8 mouse cellular contexts compared by ENCODE assay signal in the genomic region with DNA sequence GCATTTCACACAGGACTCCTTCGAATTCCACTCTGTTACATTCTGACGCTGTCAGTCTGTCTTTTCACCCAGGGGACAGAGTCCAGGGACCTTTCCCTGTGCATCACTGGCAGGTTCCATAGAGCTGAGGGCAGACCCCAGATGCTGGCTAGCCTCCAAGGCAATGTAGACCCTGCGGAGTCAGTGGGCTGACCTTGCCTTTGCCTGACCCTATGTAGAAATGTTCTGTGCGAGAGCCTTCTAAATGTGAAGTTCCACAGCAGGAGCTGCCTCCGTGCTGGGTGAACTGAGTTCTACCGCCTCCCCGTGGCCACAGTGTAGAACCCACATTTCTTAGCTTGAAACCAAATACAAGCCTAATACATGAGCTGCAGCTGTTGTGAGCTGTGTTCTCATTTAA. TPM values are rescaled to one million over a fixed set of nuclear protein-coding genes. Genes with fewer than 3 reads are reported as not detected.
DNase-seq lines count a peak whose midpoint lies in the region; ATAC-seq and TF ChIP-seq lines count a peak whose summit lies in the region.

No protein-coding gene starts in this region.

- H3K79me2 ChIP-seq in MEL (ENCODE audit: control insufficient read depth, insufficient read depth, low read length, poor library complexity): no peaks in the 10 kb centered on the region

- H3K27ac ChIP-seq in MEL (ENCODE audit: control insufficient read depth, low read depth, low read length): peak overlapping the region; percentile 43
- no peak overlapping the region for H3K27ac ChIP-seq in lung, embryonic 14.5 days (ENCODE audit: low read depth)

- no peak overlapping the region; a peak in 1 of 4 replicates for H3K4me3 ChIP-seq in MEL (ENCODE audit: control insufficient read depth in 1 of 2, insufficient read depth in 1 of 2, low read depth in 2 of 2, low read length in 2 of 2)
- H3K4me3 ChIP-seq in lung, embryonic 14.5 days (ENCODE audit: low read depth, low read length): no peak overlapping the region

- intact Hi-C loops in gastrocnemius, postnatal 14 days (cut with DNase I; ENCODE audit: low total_unique reads): loop anchor here (5.0 kb wide), 1 partner anchor 245 kb away; no protein-coding TSS in a partner anchor

- ATAC-seq in lung, embryonic 14.5 days (ENCODE audit: insufficient read depth): no peak
- no peak for ATAC-seq in erythroid progenitor cell, adult 5-6 weeks (replicated peaks; ENCODE audit: low FRiP score, poor library complexity, severe bottlenecking)

- peak; percentile 62 for TF ChIP-seq RAD21 in MEL (IDR thresholded peaks at IDR 0.05; ENCODE audit: low read depth, low read length)

- peak overlapping the region; percentile 47; the same call in 1 of the 2 replicates for H3K9ac ChIP-seq in MEL (ENCODE audit: control insufficient read depth, low read depth, low read length, poor library complexity, severe bottlenecking)
- H3K9ac ChIP-seq in lung, embryonic 14.5 days: no peak overlapping the region

- TF ChIP-seq EP300 in MEL (IDR thresholded peaks at IDR 0.05; ENCODE audit: low read depth in 1 of 2, low read length in 2 of 2): no peak

- no peak for TF ChIP-seq POLR2A in MEL (IDR thresholded peaks at IDR 0.05; ENCODE audit: control insufficient read depth in 1 of 2, insufficient read depth in 1 of 2, low read depth in 1 of 2, low read length in 2 of 2, poor library complexity in 1 of 2)

- WGBS in lung, embryonic 14.5 days: 26% methylated on average over 7 of the region's 7 CpGs

- peaks cover 0 to 26% of the 10 kb centered on the region in 2 experiments; a peak in 2 of 4 replicates for H3K36me3 ChIP-seq in MEL (ENCODE audit: control insufficient read depth in 1 of 2, insufficient read depth in 2 of 2, low read length in 2 of 2)
- H3K36me3 ChIP-seq in lung, embryonic 14.5 days (ENCODE audit: insufficient read depth): 0 out of 2 replicates have a peak, but pooled peaks cover 5% of the 10 kb centered on the region

- H3K4me1 ChIP-seq in MEL (ENCODE audit: control insufficient read depth in 1 of 2, insufficient read depth in 2 of 2, low read length in 2 of 2): peaks cover 15 to 30% of the 10 kb centered on the region in 2 experiments
- H3K4me1 ChIP-seq in lung, embryonic 14.5 days (ENCODE audit: insufficient read depth): no peaks in the 10 kb centered on the region

- no peaks in the 10 kb centered on the region for H3K27me3 ChIP-seq in MEL (ENCODE audit: control insufficient read depth in 1 of 2, insufficient read depth in 2 of 2, low read length in 2 of 2)
- no peaks in the 10 kb centered on the region for H3K27me3 ChIP-seq in lung, embryonic 14.5 days (ENCODE audit: insufficient read depth, low read length)

- TF ChIP-seq CTCF in MEL (IDR thresholded peaks at IDR 0.05 in 2 of 3, conservative IDR thresholded peaks at IDR 0.05 in 1 of 3; ENCODE audit: control insufficient read depth in 1 of 3, insufficient read depth in 1 of 3, low read depth in 2 of 3, low read length in 3 of 3, poor library complexity in 1 of 3, severe bottlenecking in 1 of 3): peak; percentile 65 to 81 (median 79)
- peak; percentile 77 for TF ChIP-seq CTCF in lung, embryonic 14.5 days (IDR thresholded peaks at IDR 0.05; ENCODE audit: low read depth)

- DNase-seq in A20 (ENCODE audit: low read depth, low spot score): peak; percentile 64
- DNase-seq in MEL (ENCODE audit: low read depth, low spot score): peak; percentile 79
- peak; percentile 61 for DNase-seq in cerebellum, adult 9-10 months
- peak; percentile 74 for DNase-seq in gastrocnemius, postnatal 14 days
- DNase-seq in kidney, postnatal 36 days: peak; percentile 50 to 85
- peak; percentile 80 for DNase-seq in lung, embryonic 14.5 days
- DNase-seq in right cerebral cortex, postnatal 25 days: peak; percentile 60

- no peak overlapping the region for H3K4me2 ChIP-seq in lung, embryonic 14.5 days

- no peaks in the 10 kb centered on the region for H3K9me3 ChIP-seq in MEL (replicated peaks; ENCODE audit: insufficient read depth, low read length)
- H3K9me3 ChIP-seq in lung, embryonic 14.5 days (ENCODE audit: low read depth, low read length): no peaks in the 10 kb centered on the region

TF ChIP-seq in MEL, 35 proteins besides CTCF, POLR2A, EP300 and RAD21:
- TF ChIP-seq ZC3H11A (IDR thresholded peaks at IDR 0.05; ENCODE audit: low read depth, low read length): peak; percentile 34; the same call in 1 of the 2 replicates
- no peak for TF ChIP-seq USF2 (IDR thresholded peaks at IDR 0.05; ENCODE audit: borderline replicate concordance in 1 of 2, insufficient read depth in 1 of 2, low read depth in 1 of 2, low read length in 2 of 2)
- peak; percentile 57 for TF ChIP-seq SMC3 (IDR thresholded peaks at IDR 0.05; ENCODE audit: low read depth, low read length)
- TF ChIP-seq SIN3A (IDR thresholded peaks at IDR 0.05; ENCODE audit: low read length): peak; percentile 36; the same call in 1 of the 2 replicates

RNA-seq across cellular contexts. Expression of gene Zbtb34, which starts 28.9 kb away (rescaled TPM):
- total RNA-seq in MEL (2012; rRNA removed): 9.6 and 9.7 TPM in 2 replicates
- polyA plus RNA-seq in MEL (2012; ENCODE audit: insufficient read depth in 1 of 2, insufficient read length in 2 of 2, low read depth in 1 of 2, low replicate concordance in 2 of 2, missing spikeins in 1 of 2): 10 to 100 TPM in 1 of 2 experiments, not detected in 1; 10.1 TPM
- 1 to 10 TPM; 6.4 to 8.5 TPM for total RNA-seq in gastrocnemius, postnatal 14 days (2021)
- 9.6 and 10.8 TPM in 2 replicates for polyA plus RNA-seq in lung, embryonic 14.5 days (2014; fragmentation: Nextera tagmentation; extraction: Ambion mirVana)
- total RNA-seq in erythroid progenitor cell, adult 5-6 weeks (2015; ENCODE audit: low replicate concordance): 2.1 and 7.2 TPM in 2 replicates
- total RNA-seq in erythroid progenitor cell, adult 5-6 weeks (2017; ENCODE audit: low replicate concordance): 1.1 and 1.3 TPM in 2 replicates

RNA-seq across cellular contexts. Expression of gene Ralgps1, which starts 30.9 kb away (rescaled TPM):
- 0.89 and 1.1 TPM in 2 replicates for total RNA-seq in MEL (2012; rRNA removed)
- 1 to 10 TPM in 1 of 2 experiments, not detected in 1; 2.6 TPM for polyA plus RNA-seq in MEL (2012; ENCODE audit: insufficient read depth in 1 of 2, insufficient read length in 2 of 2, low read depth in 1 of 2, low replicate concordance in 2 of 2, missing spikeins in 1 of 2)
- total RNA-seq in gastrocnemius, postnatal 14 days (2021): 1 to 10 TPM; 2.7 to 3.3 TPM
- polyA plus RNA-seq in lung, embryonic 14.5 days (2014; fragmentation: Nextera tagmentation; extraction: Ambion mirVana): 5.0 and 6.1 TPM in 2 replicates
- total RNA-seq in erythroid progenitor cell, adult 5-6 weeks (2015; ENCODE audit: low replicate concordance): 1.4 TPM in 1 of 2 replicates, not detected in the other
- not detected in 2 replicates for total RNA-seq in erythroid progenitor cell, adult 5-6 weeks (2017; ENCODE audit: low replicate concordance)
